Mouse (Mus musculus) forebrain, embryonic 14.5 days (tissue): ENCODE measurements around the gene Foxp1. TPM values are rescaled to one million over a fixed set of nuclear protein-coding genes. Genes with fewer than 3 reads are reported as not detected.

Source experiments
- ATAC-seq: fragments of 200-750 bp; cut with Nextera tagmentation; 2 replicates; pipeline ENCODE4 v1.8.0; 2017; ENCODE audit warnings: mild to moderate bottlenecking, moderate library complexity
- DNase-seq: peaks from one replicate; pipeline ENCODE4 v3.0.0-alpha.2; 2015; ENCODE audit warnings: low spot score
- H3K27ac ChIP-seq: fragments of 300-500 bp; sonication (generic); 2 replicates; pipeline ENCODE4 v1.5.1; 2014; ENCODE audit warnings: low read depth, mild to moderate bottlenecking, control low read depth, low read length, moderate library complexity
- H3K27me3 ChIP-seq: fragments of 300-500 bp; sonication (generic); replicated peaks from 2 replicates; pipeline ENCODE4 v1.6.1; 2014; ENCODE audit warnings: low read length, control low read depth, mixed read lengths; ENCODE audit not compliant: control insufficient read depth, insufficient read depth
- H3K36me3 ChIP-seq: fragments of 300-500 bp; sonication (generic); 2 replicates; pipeline ENCODE4 v1.6.1; 2014; ENCODE audit warnings: low read length, control low read depth; ENCODE audit not compliant: control insufficient read depth, insufficient read depth
- H3K4me1 ChIP-seq: fragments of 300-500 bp; sonication (generic); 2 replicates; pipeline ENCODE4 v1.6.1; 2014; ENCODE audit warnings: antibody characterized with exemption, low read length, control low read depth; ENCODE audit not compliant: control insufficient read depth, insufficient read depth
- H3K4me2 ChIP-seq: fragments of 300-500 bp; sonication (generic); 2 replicates; pipeline ENCODE4 v1.6.1; 2014; ENCODE audit warnings: mild to moderate bottlenecking, control low read depth, low read length
- H3K4me3 ChIP-seq: fragments of 300-500 bp; sonication (generic); 2 replicates; pipeline ENCODE4 v1.5.1; 2014; ENCODE audit warnings: low read depth, low read length, control low read depth
- H3K9ac ChIP-seq: fragments of 300-500 bp; sonication (generic); 2 replicates; pipeline ENCODE4 v1.6.1; 2014; ENCODE audit warnings: mild to moderate bottlenecking, low read length, control low read depth, moderate library complexity
- H3K9me3 ChIP-seq: fragments of 300-500 bp; sonication (generic); replicated peaks from 2 replicates; pipeline ENCODE4 v1.6.1; 2016; ENCODE audit warnings: low read length, control low read depth, mixed read lengths; ENCODE audit not compliant: control insufficient read depth
- WGBS: fragments of 180-500 bp; shearing (Covaris S2); extraction: QIAGEN DNeasy Blood & Tissue Kit; methylation state at CpG from one replicate; pipeline ENCODE4 v1.1.7; 2014; 5-methylcytosine and 5-hydroxymethylcytosine counted together
- polyA plus RNA-seq: library from polyadenylated mRNA; unstranded; fragments of >200 nt; fragmentation: Nextera tagmentation; extraction: Ambion mirVana; gene quantifications from 2 replicates; pipeline ENCODE4 v1.2.1, GENCODE M21; 2014

The Foxp1 gene
- polyA plus RNA-seq, 1 experiment from 2014 or later = 63.3 TPM

- DNase-seq (peak; percentile 17), ATAC-seq (no peak)
- Histone ChIP-seq H3K27me3 (no peaks in the 10 kb centered on the region), H3K27ac (no peak overlapping the region), H3K9me3 (no peaks in the 10 kb centered on the region; the same call in 1 of the 2 replicates), H3K4me1 (peaks cover 21% of the 10 kb centered on the region), H3K4me3 (no peak overlapping the region), H3K4me2 (no peak overlapping the region), H3K36me3 (no peaks in the 10 kb centered on the region), H3K9ac (0 out of 2 replicates have a peak overlapping the region, but pooled peaks have one; percentile 25)
- 75% methylated on average over 7 of the region's 7 CpGs for WGBS
These were observed 38.3 kb downstream of the Foxp1 start for GRCm38 (mm10) chr6:99484197-99484725.

- DNase-seq = no peak
- WGBS = 84% methylated on average over 10 of the region's 10 CpGs
- Histone ChIP-seq H3K4me3 (no peak overlapping the region), H3K9ac (no peak overlapping the region), H3K4me2 (no peak overlapping the region), H3K36me3 (no peaks in the 10 kb centered on the region), H3K27me3 (no peaks in the 10 kb centered on the region), H3K27ac (no peak overlapping the region), H3K9me3 (no peaks in the 10 kb centered on the region; the same call in 1 of the 2 replicates), H3K4me1 (peaks cover 21% of the 10 kb centered on the region)
- ATAC-seq = no peak
These were observed 39.0 kb downstream of the Foxp1 start for GRCm38 (mm10) chr6:99483556-99483955.

- Histone ChIP-seq H3K4me1 (peaks cover 21% of the 10 kb centered on the region), H3K27ac (no peak overlapping the region), H3K27me3 (no peaks in the 10 kb centered on the region), H3K4me3 (no peak overlapping the region), H3K9ac (no peak overlapping the region), H3K36me3 (no peaks in the 10 kb centered on the region), H3K9me3 (no peaks in the 10 kb centered on the region; the same call in 1 of the 2 replicates), H3K4me2 (no peak overlapping the region)
- DNase-seq = no peak
- 81% methylated on average over 7 of the region's 7 CpGs for WGBS
- ATAC-seq = no peak
These were observed 41.0 kb downstream of the Foxp1 start for GRCm38 (mm10) chr6:99481568-99481967.

- H3K27ac ChIP-seq = no peak overlapping the region
- ATAC-seq = no peak
- H3K4me3 ChIP-seq = no peak overlapping the region
- no peaks in the 10 kb centered on the region for H3K36me3 ChIP-seq
- H3K27me3 ChIP-seq = no peaks in the 10 kb centered on the region
- H3K9me3 ChIP-seq = no peaks in the 10 kb centered on the region; the same call in 1 of the 2 replicates
- no peak overlapping the region for H3K4me2 ChIP-seq
- H3K9ac ChIP-seq = no peak overlapping the region
- DNase-seq = no peak
- WGBS = 92% methylated on average over 13 of the region's 13 CpGs
- H3K4me1 ChIP-seq = peaks cover under 1% of the 10 kb centered on the region
These were observed 43.5 kb downstream of the Foxp1 start for GRCm38 (mm10) chr6:99478873-99479650.

- ATAC-seq (no peak), DNase-seq (no peak)
- Histone ChIP-seq H3K4me1 (peaks cover 5% of the 10 kb centered on the region), H3K4me3 (no peak overlapping the region), H3K4me2 (no peak overlapping the region), H3K9ac (no peak overlapping the region), H3K9me3 (no peaks in the 10 kb centered on the region), H3K27me3 (no peaks in the 10 kb centered on the region), H3K36me3 (no peaks in the 10 kb centered on the region), H3K27ac (no peak overlapping the region)
- 82% methylated on average over 9 of the region's 9 CpGs for WGBS
These were observed 47.5 kb downstream of the Foxp1 start for GRCm38 (mm10) chr6:99475040-99475439.

- no peak overlapping the region for H3K4me3 ChIP-seq
- H3K9ac ChIP-seq = no peak overlapping the region
- DNase-seq (no peak), ATAC-seq (no peak)
- no peak overlapping the region for H3K27ac ChIP-seq
- H3K36me3 ChIP-seq = no peaks in the 10 kb centered on the region
- WGBS = 79% methylated on average over 5 of the region's 5 CpGs
- H3K4me1 ChIP-seq = peaks cover 9% of the 10 kb centered on the region
- no peaks in the 10 kb centered on the region for H3K27me3 ChIP-seq
- no peaks in the 10 kb centered on the region for H3K9me3 ChIP-seq
- no peak overlapping the region for H3K4me2 ChIP-seq
These were observed 51.6 kb downstream of the Foxp1 start for GRCm38 (mm10) chr6:99470906-99471305.

GRCm38 (mm10) chr6:99469134-99469834 is 53.2 kb downstream of the Foxp1 start:
- Histone ChIP-seq H3K27me3 (no peaks in the 10 kb centered on the region), H3K4me2 (no peak overlapping the region), H3K27ac (no peak overlapping the region), H3K4me1 (peaks cover 15% of the 10 kb centered on the region), H3K4me3 (no peak overlapping the region), H3K9ac (no peak overlapping the region), H3K9me3 (no peaks in the 10 kb centered on the region), H3K36me3 (no peaks in the 10 kb centered on the region)
- DNase-seq (no peak), ATAC-seq (no peak)
- WGBS = 91% methylated on average over 12 of the region's 12 CpGs

GRCm38 (mm10) chr6:99467831-99468230 is 54.7 kb downstream of the Foxp1 start:
- Histone ChIP-seq H3K9me3 (no peaks in the 10 kb centered on the region), H3K4me3 (no peak overlapping the region), H3K9ac (no peak overlapping the region), H3K4me1 (peaks cover 16% of the 10 kb centered on the region), H3K27me3 (no peaks in the 10 kb centered on the region), H3K36me3 (no peaks in the 10 kb centered on the region), H3K27ac (no peak overlapping the region), H3K4me2 (no peak overlapping the region)
- DNase-seq (no peak), ATAC-seq (no peak)
- WGBS = 65% methylated on average over 3 of the region's 3 CpGs

GRCm38 (mm10) chr6:99467109-99467508 is 55.4 kb downstream of the Foxp1 start:
- no peak for ATAC-seq
- no peak overlapping the region for H3K9ac ChIP-seq
- no peak overlapping the region for H3K4me2 ChIP-seq
- no peak overlapping the region for H3K27ac ChIP-seq
- H3K27me3 ChIP-seq = no peaks in the 10 kb centered on the region
- WGBS = 26% methylated on average over 8 of the region's 8 CpGs
- DNase-seq = no peak
- H3K4me1 ChIP-seq = peaks cover 16% of the 10 kb centered on the region
- H3K4me3 ChIP-seq = no peak overlapping the region
- no peaks in the 10 kb centered on the region for H3K9me3 ChIP-seq
- no peaks in the 10 kb centered on the region for H3K36me3 ChIP-seq
